Mouse (Mus musculus) neutrophil, adult 5-6 weeks (primary cell): Measurements from ENCODE around the gene Kncn. TPM values are rescaled to one million over a fixed set of nuclear protein-coding genes. Genes with fewer than 3 reads are reported as not detected.

Source experiments
- ATAC-seq: fragments of 151-379, 151-347 bp; 2 replicates; pipeline ENCODE4 v1.8.0; 2017; ENCODE audit warnings: mild to moderate bottlenecking, moderate TSS enrichment; ENCODE audit not compliant: insufficient number of reproducible peaks, poor library complexity, low FRiP score, severe bottlenecking; ENCODE audit errors: extremely low read depth
- total RNA-seq: library from RNA; stranded (forward); fragments of 200-1000 nt; gene quantifications from 2 replicates; pipeline ENCODE4 v1.2.3, GENCODE M21; 2017

The Kncn gene
- total RNA-seq, 1 experiment from 2014 or later = not detected

DNA sequence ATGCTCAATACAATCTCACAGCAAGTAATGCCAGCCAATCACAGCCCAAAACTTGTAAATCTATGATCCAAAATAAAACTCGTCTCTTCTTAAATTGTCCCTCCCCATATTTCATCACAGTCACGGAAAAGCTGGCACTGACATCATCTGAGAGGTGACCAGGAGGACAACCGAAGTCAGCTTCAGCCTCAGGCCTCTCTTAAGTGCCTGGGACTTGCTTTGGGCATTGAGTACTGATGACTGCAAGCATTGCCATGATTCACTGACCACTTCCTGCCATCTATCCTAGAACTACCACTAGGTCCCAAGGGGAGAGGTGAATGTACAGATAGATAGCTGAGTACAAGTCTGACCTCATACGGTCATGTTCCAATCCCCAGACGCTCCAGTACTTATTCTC, 38.5 kb downstream of the Kncn start:
- no peak for ATAC-seq

DNA sequence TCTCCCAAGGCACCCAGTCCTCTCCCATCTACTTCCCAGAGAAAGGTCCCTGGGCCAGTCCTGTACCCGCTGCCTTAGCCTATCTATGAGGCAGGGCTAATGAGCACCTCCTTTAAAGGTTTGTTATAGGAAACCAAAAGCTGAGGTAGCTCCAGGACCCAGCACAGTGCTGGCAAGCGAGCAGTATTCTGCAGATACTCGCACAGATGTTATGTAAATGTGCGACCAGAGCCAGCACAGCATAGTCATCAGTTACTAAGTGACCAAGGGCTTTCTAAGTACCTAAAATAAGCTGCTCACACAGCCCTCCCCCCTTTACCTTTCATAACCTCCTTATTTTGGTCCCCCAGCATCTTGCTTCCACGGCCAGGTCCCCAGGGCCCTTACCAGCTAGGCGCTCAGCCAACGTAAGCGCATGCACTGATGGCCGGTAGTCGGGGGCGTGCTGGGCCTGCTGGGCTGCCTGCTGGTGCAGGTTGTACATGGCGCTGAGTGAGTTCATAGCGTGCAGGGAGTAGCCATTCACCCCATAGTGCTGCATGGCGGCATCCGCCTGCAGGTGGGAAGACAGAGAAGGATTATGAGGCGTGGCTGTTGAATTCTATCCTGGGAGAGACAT, 39.2 kb downstream of the Kncn start:
- no peak for ATAC-seq

DNA sequence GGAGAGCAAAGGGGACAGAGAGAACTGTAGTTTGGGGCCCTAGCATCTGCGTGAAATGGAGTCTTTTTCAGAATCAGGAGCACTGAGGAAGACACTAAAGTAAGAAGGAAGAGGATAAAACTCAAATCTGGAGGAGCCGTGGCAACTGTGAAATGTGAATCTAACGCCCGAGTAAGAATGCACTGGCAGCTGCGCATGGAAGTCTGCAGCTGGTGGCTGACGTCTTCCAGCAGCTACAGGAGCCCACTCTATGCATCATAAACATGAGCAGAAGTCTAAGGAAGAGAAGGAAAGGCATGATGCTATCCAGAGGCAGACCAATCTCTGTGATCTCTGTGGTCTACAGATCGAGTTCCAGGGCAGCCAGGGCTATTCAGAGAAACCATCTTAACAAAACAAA, 43.4 kb downstream of the Kncn start:
- ATAC-seq = no peak

DNA sequence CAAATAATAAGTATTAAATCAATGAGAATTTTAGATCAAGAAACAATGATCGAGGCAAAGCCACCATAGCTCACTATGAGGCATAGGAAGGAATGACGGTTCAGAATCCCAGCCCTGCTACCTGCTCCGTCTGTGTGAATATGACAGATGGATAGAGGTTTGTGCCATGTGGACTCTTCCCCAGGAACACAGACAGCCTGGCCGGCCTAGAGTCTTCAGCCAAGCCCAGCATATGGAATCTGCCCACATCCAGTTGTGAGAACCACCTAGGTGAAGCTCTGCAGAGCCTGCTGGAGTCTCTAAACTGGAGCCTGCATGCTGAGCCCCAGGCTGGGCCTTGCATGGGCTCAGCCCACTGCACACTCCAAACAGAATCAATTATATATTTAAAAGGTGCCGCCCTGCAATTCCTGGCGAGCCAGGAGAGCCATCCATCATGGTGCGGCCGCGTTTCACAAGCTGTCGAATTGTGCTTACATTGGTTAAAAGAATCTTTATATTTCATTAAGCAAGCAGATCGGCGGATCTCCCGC, 47.4 kb downstream of the Kncn start:
- no peak for ATAC-seq

DNA sequence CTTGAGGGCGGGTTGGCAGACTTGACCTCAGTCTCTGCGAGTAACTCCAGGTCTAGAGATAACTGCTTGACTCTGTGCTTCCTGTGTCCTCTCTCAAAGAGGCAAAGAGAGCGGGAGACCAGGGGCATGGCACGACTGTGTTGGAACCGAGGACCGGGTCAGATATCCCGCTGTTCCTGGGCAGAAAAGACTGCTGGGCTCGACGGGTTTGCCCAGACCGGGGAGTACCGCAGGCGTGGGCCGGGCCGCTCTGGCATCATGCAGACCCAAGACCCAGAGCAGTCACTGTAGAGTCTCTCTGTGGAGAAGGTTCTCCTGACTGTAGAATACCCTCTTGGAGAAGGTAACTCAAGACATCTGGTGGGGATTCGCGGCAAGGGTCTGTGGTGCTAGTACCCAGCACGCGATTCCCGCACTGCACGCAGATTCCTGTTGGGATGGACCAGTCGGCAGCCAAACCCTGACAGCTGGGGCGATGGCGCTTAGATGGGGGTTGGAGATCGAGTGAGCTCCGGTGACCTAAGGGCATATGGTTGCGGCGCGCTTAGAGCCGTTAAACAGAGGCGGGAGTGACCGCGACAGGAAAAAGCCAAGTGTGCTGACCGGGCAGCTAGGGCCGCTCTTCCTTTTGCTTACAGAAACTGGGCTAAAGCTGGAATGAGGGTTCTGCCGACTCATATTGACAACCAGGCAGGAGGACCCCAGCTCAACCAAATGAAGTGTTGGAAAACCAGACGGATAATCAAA, 51.8 kb downstream of the Kncn start:
- no peak for ATAC-seq

DNA sequence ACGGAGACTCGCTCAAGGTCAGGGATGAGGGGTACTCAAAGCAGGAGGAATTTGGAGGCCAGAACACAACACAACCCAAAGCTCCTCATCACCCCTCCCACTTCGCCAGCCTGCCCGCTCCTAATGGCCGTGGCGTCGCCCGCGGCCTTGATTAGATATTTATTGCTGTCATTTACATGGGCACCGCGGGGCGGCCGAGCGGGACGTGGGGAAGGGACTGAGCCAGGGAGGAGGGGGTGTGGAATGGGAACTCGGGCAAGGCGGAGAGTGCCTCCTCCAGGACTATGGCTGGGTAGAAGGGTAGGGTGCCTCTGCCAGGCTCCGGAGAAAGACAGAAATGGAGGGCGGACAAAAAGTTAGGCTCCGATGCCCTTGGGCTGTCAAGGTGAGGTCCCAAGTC, 52.4 kb downstream of the Kncn start:
- ATAC-seq = no peak

DNA sequence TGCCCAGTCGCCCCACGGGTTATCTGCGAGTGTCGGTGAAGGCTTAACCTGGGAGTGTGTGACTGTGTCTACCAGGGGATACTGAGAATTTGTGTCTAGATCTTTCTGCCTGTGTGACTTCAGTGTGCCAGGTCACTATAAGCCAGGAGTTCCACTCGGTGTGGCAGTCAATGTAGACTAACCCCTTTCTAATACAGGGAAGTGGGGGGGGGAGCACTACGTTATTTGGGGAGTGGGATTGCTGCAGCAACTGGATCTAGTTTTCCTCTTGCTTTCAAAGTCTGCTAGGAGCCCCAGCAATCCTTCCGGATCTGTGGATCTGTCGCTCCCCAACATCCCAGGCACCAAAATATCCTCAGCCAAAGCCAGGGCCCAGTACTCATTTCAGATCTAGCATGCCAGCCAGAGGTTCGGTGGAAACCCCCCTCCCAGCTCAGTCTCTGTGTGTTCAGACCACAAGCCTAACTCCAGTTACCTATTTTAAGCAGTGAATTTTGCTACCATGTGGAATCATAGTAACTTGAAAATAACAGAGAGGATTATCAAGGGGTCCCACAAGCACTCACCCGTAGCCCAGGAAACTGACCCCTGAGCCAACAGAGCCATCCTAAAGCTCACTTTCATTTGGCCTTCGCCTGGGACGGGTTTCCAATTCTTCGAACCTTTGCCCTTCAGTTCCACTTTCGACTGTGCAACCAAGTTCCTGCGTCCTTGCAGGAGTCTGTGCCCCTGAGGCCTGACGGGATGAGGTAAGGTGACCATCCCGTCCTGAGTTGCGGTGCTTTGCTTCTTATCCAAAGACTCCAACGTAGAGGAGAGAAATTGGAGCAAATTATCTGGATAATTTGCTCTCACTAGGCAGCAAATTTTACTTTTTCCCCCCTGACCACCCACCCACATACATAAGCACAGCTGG, 53.1 kb downstream of the Kncn start:
- no peak for ATAC-seq

DNA sequence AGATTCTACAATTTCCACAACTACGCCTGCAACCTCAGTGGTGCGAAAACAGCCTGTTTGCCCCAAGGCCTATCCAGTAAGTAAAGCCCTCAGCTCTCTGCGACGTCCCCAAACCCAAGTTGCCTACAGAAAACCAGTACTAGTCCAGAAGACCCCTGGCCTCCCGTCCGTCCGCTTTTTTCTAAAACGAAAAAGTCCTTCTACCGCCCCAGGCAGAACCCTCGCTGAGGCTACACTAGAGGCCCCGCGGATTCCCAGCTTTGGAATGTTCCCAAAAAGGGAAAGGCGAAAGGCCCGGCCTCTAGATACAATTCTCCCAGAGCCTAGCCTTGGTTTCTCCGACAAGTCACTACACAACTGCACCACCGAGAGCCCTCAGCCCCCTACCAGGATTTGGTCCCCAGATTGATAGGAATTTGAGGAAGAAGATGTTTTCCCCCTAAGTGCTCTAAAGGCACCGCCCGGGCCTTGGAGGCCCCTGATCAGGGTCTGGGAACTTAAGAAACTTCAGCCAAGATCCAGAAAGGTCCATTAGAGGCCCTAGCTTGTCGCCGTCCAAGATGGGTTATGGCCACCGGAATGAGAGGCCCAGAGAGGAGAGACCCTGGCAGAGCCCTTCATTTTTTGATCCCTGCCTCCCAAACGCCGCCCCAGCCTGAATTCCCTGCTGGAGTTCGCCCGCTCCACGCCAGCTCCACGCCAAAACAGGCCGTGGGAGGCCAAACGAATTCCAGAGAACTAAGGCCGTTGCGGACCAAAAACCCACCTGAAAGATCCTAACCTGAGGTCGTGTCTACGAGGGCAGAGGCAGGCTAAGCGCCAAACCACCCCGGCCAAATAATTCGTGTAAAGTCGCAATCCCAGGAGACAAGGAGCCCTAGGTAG, 54.3 kb downstream of the Kncn start:
- no peak for ATAC-seq

Other genes with a start within 250 kb of the Kncn start
- not detected in 2 replicates for gene Cyp4b1, start 236.7 kb upstream of the Kncn start, total RNA-seq
- gene Efcab14, start 146.7 kb upstream of the Kncn start, total RNA-seq = 49.6 and 52.4 TPM in 2 replicates
- gene Tex38, start 103.4 kb upstream of the Kncn start, total RNA-seq = 0.70 and 2.3 TPM in 2 replicates
- gene Atpaf1, start 99.6 kb upstream of the Kncn start, total RNA-seq = 9.1 and 9.6 TPM in 2 replicates
- gene Mob3c, start 56.3 kb upstream of the Kncn start, total RNA-seq = 16.5 and 20.5 TPM in 2 replicates
- 210 and 228 TPM in 2 replicates for gene Mknk1, start 45.2 kb upstream of the Kncn start, total RNA-seq
- 0.25 TPM in 1 of 2 replicates, not detected in the other for gene 6430628N08Rik, start 6.3 kb downstream of the Kncn start, total RNA-seq
- not detected in 2 replicates for gene Dmbx1, start 55.5 kb downstream of the Kncn start, total RNA-seq
- gene Faah, start 133.5 kb downstream of the Kncn start, total RNA-seq = 14.7 and 15.8 TPM in 2 replicates
- 30.7 and 49.6 TPM in 2 replicates for gene Nsun4, start 169.5 kb downstream of the Kncn start, total RNA-seq
- gene Uqcrh, start 190.7 kb downstream of the Kncn start, total RNA-seq = 251 and 277 TPM in 2 replicates
- gene Lrrc41, start 190.9 kb downstream of the Kncn start, total RNA-seq = 14.8 and 19.8 TPM in 2 replicates
- 0.86 and 0.93 TPM in 2 replicates for gene Rad54l, start 239.3 kb downstream of the Kncn start, total RNA-seq
- 21.2 and 24.2 TPM in 2 replicates for gene Pomgnt1, start 239.4 kb downstream of the Kncn start, total RNA-seq